Mouse (Mus musculus) adrenal gland, adult 2 months (tissue): ENCODE data around the gene Rrp7a. TPM values are rescaled to one million over a fixed set of nuclear protein-coding genes. Genes with fewer than 3 reads are reported as not detected.
"Not testable (repeated sequence)": the region's sequence is repeated elsewhere in the genome, so short reads cannot be mapped to it uniquely, and the experiment has no call there.

Source experiments
- DNase-seq: peaks from one replicate; pipeline ENCODE4 v3.0.0; 2021
- polyA plus RNA-seq: library from polyadenylated mRNA; depleted of rRNA; stranded (reverse); fragments of >200 nt; gene quantifications from 2 replicates; pipeline ENCODE4 v1.2.3, GENCODE M21; 2012
- total RNA-seq, 2 experiments: library from RNA; stranded (reverse); gene quantifications; 2 replicates each; pipeline ENCODE4 v1.2.3; 2021

Rrp7a gene
- total and polyA plus RNA-seq, 3 experiments: 123 to 179 (median 167) TPM

- peak; percentile 84 for DNase-seq
Observed at GRCm38 (mm10) chr15:83156929-83157666, 34.5 kb upstream of the Rrp7a start.

GRCm38 (mm10) chr15:83155672-83156419 is 33.2 kb upstream of the Rrp7a start:
- peak; percentile 75 for DNase-seq

- no peak for DNase-seq
Observed at GRCm38 (mm10) chr15:83154309-83154708, 31.7 kb upstream of the Rrp7a start.

GRCm38 (mm10) chr15:83150694-83151093 is 28.1 kb upstream of the Rrp7a start:
- DNase-seq: no peak

GRCm38 (mm10) chr15:83150073-83150442 is 27.5 kb upstream of the Rrp7a start:
- no peak for DNase-seq

- DNase-seq: peak; percentile 97
Observed at GRCm38 (mm10) chr15:83149196-83150072, 26.8 kb upstream of the Rrp7a start, which contains the start of gene Poldip3. TSS of gene Poldip3 (minus strand) at chr15:83149384.

- no peak for DNase-seq
Observed at GRCm38 (mm10) chr15:83148801-83149195, 26.2 kb upstream of the Rrp7a start.

GRCm38 (mm10) chr15:83148395-83148794 is 25.8 kb upstream of the Rrp7a start:
- peak; percentile 43 for DNase-seq

- DNase-seq: no peak
Observed at GRCm38 (mm10) chr15:83145541-83145940, 22.9 kb upstream of the Rrp7a start.

GRCm38 (mm10) chr15:83142861-83143260 is 20.3 kb upstream of the Rrp7a start:
- no peak for DNase-seq

- DNase-seq: no peak
Observed at GRCm38 (mm10) chr15:83135654-83136053, 13.1 kb upstream of the Rrp7a start.

- peak; percentile 52 for DNase-seq
Observed at GRCm38 (mm10) chr15:83134671-83135070, 12.1 kb upstream of the Rrp7a start.

GRCm38 (mm10) chr15:83129530-83130231 is 7.1 kb upstream of the Rrp7a start:
- DNase-seq: no peak

- not testable (repeated sequence) for DNase-seq
Observed at GRCm38 (mm10) chr15:83127037-83127436, 4.4 kb upstream of the Rrp7a start.

- DNase-seq: no peak
Observed at GRCm38 (mm10) chr15:83126582-83126981, 4.0 kb upstream of the Rrp7a start.

- no peak for DNase-seq
Observed at GRCm38 (mm10) chr15:83124625-83125024, 2.0 kb upstream of the Rrp7a start.

GRCm38 (mm10) chr15:83121709-83122565 is 664 bp downstream of the Rrp7a start:
- peak; percentile 57 for DNase-seq

GRCm38 (mm10) chr15:83118360-83118759 is 4.2 kb downstream of the Rrp7a start:
- peak; percentile 52 for DNase-seq

GRCm38 (mm10) chr15:83115071-83115470 is 7.5 kb downstream of the Rrp7a start:
- DNase-seq: no peak

GRCm38 (mm10) chr15:83114106-83114505 is 8.5 kb downstream of the Rrp7a start:
- no peak for DNase-seq

- DNase-seq: peak; percentile 85
Observed at GRCm38 (mm10) chr15:83112898-83113297, 9.7 kb downstream of the Rrp7a start.
